Mouse (Mus musculus) spleen, adult 12 weeks (tissue): ENCODE measurements around the gene Rab20.
"Not testable (repeated sequence)": the region's sequence is repeated elsewhere in the genome, so short reads cannot be mapped to it uniquely, and the experiment has no call there.

Experiments used
- DNase-seq: peaks from one replicate; pipeline ENCODE4 v3.0.0; 2022; ENCODE audit warnings: low spot score

Gene Rab20

DNA sequence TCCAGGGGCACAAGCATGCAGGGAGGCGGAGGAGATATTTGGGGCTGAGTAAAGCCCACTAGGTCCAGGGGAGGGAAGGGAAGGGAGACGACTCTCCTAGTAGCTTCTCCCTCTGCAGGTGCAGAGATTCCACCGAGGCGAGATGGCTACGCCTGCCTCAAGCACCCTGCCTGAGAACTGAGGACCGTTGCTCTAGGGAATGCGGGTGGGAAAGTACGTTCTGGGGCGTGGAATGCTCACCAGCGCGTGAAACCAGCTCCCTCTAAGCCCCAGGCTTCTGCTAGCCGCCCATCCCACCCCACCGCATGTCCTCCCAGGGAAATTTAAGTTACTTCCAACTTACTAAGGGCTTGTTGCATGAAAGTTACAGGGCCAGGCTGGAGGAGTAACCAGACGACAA is 1.1 kb upstream of the Rab20 start:
- no peak for DNase-seq

- DNase-seq: no peak
These were observed 457 bp upstream of the Rab20 start for GRCm38 (mm10) chr8:11478807-11479527.

GRCm38 (mm10) chr8:11477178-11477553 is 1.3 kb downstream of the Rab20 start:
- no peak for DNase-seq

DNA sequence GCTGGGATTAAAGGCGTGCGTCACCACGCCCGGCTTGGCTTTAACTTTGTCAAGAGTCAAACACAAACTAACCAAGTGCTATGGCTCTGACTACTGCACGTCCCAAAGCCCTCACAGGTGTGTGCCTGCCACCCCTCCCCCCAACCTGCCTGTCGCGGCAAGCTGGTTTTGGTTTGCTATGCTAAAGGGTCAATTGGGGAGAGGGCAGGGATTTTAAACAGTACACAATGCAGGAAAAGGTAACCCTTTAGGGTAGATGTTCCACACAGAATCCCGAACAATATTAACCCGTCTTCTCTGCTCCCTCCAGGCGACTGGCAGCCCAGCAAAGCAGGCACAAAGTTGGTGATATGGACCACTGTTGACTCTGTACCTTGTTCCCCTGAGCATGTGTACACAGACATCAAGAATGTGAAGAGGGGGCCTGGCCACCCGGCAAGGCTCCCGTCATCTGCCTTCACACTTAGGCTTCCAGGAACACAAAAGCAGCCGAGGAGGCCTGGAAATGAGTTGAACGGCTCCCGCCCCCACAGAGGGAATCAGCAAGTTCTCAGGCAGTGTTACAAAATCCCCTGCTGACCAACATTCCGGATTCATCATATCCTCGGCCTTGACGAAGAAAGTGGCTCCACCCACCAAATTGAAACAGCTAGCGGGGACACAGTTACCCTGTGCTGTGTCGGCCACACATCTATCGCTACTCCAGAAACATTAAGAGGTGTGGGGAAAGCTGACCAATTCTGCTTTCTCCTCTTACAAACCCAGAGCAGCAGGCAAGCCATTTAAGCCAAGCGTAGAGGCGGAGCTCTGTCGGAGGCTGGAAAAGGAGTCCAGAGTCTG is 2.0 kb downstream of the Rab20 start:
- no peak for DNase-seq

- DNase-seq: no peak
These were observed 2.6 kb downstream of the Rab20 start for GRCm38 (mm10) chr8:11475876-11476275.

- no peak for DNase-seq
These were observed 3.1 kb downstream of the Rab20 start for GRCm38 (mm10) chr8:11475397-11475796.

DNA sequence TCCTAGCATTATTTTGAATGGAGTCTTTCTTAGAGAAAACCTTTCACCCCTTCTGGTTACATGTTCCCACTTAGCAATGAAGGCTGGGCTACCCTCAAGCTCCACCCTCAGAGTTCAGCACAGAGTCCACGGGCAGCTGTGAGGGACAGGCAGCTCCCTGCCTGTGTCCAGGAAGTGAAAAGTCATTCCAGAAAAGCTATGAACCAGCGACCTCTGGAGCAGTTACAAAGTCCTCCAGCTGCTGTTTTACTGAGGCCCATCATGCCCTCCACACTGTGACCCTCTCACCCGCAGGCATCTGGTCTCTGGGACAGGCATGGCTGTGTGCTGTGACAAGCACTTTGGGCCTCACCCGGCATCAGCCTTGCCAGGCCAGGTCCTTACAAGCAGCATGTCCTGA is 5.4 kb downstream of the Rab20 start:
- DNase-seq: no peak

DNA sequence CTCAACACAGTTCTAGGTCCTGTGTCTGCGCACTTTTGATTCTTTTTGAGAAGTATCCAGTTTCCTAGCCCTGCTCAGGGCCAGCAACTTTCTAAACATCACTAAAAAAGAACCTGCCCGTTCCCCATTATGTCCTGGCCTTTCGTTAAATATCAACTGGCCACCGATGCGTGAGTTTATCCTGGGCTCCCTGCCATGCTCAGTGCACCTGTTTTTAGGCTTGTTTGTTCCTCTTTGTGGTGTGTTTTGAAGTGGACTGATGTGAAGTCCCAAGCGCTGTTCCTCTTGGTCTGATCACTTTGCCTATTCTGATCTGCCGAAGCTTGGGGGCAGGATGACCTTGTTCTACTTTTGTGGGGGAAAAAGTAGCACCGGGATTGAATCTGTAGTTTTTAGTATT is 7.2 kb downstream of the Rab20 start:
- DNase-seq: no peak

DNA sequence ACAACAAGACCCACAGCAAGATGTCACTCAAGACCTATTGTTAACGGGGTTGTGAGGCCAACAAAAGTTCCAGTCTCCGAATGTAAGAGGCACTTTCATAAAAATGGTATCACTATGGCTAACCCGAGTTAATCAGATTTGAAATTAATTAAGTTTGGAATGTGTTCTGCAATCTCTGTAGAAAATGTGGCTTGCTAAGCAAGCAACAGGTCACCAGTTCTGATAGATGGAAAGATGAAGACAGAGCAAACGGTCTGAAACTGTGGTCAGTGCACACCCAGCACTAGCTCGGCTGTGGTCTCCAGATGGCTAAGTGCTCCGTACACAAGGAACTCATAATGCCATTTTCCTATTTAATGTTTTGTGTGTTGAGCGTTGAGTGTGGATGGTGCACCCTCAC is 7.8 kb downstream of the Rab20 start:
- DNase-seq: no peak

- no peak for DNase-seq
These were observed 9.4 kb downstream of the Rab20 start for GRCm38 (mm10) chr8:11469095-11469494.

- DNase-seq: not testable (repeated sequence)
These were observed 12.0 kb downstream of the Rab20 start for GRCm38 (mm10) chr8:11466528-11466927.

- DNase-seq: no peak
These were observed 12.9 kb downstream of the Rab20 start for GRCm38 (mm10) chr8:11465619-11466018.

GRCm38 (mm10) chr8:11464707-11464964 is 13.9 kb downstream of the Rab20 start:
- DNase-seq: no peak

DNA sequence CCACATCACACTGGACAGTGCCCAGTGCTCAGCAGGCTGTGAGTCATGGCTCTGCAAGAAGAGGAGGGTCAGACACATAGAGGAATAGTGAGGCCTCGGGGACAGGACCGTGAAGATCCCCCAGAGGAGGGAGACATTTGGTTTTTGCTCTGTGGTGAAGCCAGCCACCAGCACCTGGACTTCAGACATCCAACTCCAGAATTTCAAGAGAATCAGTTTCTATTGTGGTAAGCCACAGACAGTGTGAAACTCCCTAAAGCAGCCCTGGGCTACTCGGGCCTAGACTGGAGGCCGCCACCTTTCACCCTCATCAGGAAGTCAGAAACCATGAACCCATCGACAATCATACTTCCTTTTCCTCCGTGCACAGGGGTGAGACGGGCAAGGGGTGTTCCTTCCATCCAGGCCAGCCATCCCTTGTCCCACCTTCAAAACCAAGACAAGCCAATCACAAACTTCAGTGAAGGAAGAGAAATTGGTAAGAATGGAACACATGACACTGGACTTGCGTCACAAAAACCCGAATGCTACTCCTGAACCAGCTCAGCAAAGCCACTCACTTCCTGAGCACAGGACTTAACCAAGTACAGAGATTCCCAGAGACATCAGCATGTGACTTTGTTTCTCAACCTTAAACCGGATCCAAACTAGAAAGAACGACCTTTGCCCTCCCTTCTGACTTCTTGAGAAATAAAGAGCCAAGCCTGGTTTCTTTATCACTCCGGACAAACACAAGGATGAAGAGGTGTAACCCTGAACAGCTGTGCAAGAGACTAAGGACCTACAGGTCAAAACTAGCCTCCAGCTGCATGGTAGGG is 14.4 kb downstream of the Rab20 start:
- DNase-seq: peak; percentile 18

- DNase-seq: no peak
These were observed 15.0 kb downstream of the Rab20 start for GRCm38 (mm10) chr8:11463541-11463888.

DNA sequence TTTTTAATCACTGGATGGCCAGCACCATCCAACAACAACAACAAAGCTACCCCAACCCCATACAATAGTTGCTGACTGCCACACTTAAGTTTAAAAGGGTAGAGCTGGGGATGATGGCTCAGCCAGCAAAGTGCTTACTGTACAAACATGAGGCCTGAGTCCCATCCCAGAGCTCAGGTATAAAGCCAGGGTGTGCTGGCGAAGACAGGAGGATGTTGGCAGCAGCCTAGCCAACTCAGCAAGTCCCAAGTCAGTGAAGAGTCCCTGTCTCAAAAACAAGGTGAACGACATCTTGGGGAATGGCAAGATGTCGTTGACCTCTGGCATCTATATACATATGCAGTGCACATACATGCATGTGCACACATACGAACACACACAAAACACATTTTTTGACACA is 15.9 kb downstream of the Rab20 start:
- DNase-seq: no peak

DNA sequence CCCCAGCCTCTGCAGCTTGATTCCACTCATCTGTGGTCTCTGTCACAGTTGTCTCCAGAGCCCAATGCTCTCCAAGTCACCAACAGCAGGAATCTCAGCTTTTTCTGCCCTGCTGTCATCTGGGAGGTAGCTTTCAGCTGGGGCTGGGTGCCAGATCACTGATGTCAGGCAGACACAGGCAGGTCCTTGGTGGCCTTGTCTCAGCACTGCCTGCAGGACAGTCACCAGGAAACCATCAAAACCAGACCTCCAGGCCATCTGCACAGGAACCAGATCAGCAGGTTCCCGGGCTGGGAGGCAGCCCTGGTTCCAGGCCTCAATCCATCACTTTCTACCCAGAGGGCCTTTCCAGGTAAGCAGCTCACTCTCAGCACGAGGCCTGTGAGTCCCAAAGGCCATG is 16.7 kb downstream of the Rab20 start:
- DNase-seq: no peak

- no peak for DNase-seq
These were observed 17.6 kb downstream of the Rab20 start for GRCm38 (mm10) chr8:11460934-11461333.

- DNase-seq: no peak
These were observed 19.5 kb downstream of the Rab20 start for GRCm38 (mm10) chr8:11459016-11459415.

DNA sequence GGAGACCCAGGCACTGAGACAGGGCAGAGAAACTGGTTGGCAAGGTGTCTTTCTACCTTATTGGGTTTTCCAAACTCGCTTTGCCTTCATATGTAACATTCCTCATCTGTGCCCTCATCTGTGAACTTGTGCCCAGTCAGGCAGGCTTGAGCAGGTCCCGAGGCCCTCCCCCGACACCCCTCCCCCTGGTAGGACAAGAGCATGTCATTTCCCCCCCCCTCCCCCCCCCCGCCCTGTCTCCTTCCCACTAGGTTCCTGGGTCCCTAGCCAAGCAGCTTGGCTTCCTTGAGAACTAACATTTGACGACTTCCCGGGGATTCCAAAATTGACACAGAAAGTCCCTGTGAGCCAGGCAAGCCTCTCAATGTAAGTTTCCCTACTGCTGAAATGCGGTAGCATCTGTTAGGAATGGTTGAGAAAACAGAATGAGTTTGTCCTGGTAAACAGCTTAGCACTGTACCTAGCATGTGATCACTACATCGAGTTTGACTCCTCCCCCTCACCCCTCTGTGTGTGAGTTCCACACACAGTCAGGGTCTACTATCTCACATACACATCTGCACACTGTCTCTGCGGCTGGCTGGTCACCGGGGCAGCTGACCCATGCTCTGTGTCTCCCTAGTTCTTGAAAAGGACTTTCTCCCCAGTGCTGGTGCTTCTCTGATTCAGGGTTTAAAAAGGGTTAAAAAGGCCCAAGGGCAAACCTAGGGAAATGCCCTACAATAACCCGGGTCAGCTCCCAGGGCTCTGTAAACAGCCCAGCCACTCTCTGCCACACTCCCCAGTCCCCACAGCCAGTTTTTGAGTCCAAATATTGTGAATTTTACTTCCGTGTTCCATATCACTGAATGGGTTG is 20.3 kb downstream of the Rab20 start:
- DNase-seq: no peak

DNA sequence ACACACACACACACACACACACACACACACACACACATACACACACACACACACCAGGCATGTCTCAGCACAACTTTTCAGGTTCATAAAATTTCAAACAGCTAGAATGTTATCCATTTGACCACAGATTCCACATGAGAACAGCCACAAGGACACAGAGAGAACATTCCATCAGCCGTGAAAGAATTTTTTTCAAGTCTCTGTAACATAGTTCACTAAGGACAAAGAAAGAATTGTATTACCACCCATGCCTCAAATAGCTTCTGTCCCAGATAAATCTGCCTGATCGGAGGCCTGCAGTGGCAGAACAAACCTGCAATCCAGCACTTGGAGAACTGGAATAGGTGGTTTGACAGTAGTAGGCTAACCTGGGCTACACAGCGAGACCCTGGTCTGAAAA is 21.2 kb downstream of the Rab20 start:
- DNase-seq: no peak

DNA sequence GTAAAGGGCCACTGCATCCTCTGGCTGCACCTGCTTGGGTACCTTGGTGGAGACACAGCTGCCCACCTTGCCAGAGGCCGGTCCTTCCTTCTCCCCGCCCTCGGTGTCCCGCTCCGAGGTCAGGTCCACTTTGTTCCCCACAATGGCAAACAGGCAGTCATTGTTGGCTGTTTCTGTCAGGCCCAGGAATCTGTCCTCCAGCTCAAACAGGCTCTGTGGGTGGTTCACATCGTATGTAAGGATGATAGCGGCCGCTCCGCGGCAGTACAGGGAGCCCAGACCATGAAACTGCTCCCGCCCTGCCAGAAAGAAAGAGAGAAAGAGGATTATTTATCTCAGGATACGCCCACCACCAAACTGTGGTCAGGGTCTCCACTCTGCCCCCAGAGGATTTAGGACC is 24.3 kb downstream of the Rab20 start:
- no peak for DNase-seq
